Mouse (Mus musculus) myocyte (in vitro differentiated cells): ENCODE data around the gene Gpr174.

Source experiments
- MYOD1 ChIP-seq, 3 experiments: IDR thresholded peaks; one replicate each; pipeline ENCODE4 v1.6.1; 2011; ENCODE audit warnings: control low read depth in 2 of 3, low read depth in 2 of 3, mild to moderate bottlenecking in 2 of 3, moderate library complexity in 1 of 3; ENCODE audit not compliant: insufficient read length in 2 of 3, control insufficient read depth in 1 of 3
- POLR2A ChIP-seq: IDR thresholded peaks from one replicate; pipeline ENCODE4 v1.6.1; 2011; ENCODE audit warnings: low read depth, mild to moderate bottlenecking, control low read depth, moderate library complexity; ENCODE audit not compliant: insufficient read length
- REST ChIP-seq: IDR thresholded peaks from one replicate; pipeline ENCODE4 v1.6.1; 2011; ENCODE audit warnings: mild to moderate bottlenecking, control low read depth, moderate library complexity; ENCODE audit not compliant: insufficient read depth, insufficient read length

GRCm38 (mm10) chrX:107264619-107265018 is 8.9 kb downstream of the Gpr174 start:
- TF ChIP-seq REST (no peak), POLR2A (no peak), MYOD1 (IDR thresholded peaks at IDR 0.05; ENCODE audit: control insufficient read depth in 1 of 3, insufficient read length in 2 of 3, low read depth in 2 of 3) (no peak)
